Mouse (Mus musculus) midbrain, embryonic 11.5 days (tissue): ENCODE data around the gene Rhox1. TPM values are rescaled to one million over a fixed set of nuclear protein-coding genes. Genes with fewer than 3 reads are reported as not detected.
"Not testable (repeated sequence)": the region's sequence is repeated elsewhere in the genome, so short reads cannot be mapped to it uniquely, and the experiment has no call there.

ENCODE experiments used
- ATAC-seq: fragments of 200-750 bp; cut with Nextera tagmentation; 2 replicates; pipeline ENCODE4 v1.8.0; 2017; ENCODE audit warnings: moderate TSS enrichment, moderate library complexity; ENCODE audit not compliant: low FRiP score
- DNase-seq: peaks from one replicate; pipeline ENCODE4 v3.0.0; 2015; ENCODE audit warnings: low spot score; ENCODE audit errors: missing footprints
- H3K27ac ChIP-seq: fragments of 300-500 bp; sonication (generic); 2 replicates; pipeline ENCODE4 v1.5.1; 2014; ENCODE audit warnings: low read depth, low read length
- H3K27me3 ChIP-seq: fragments of 300-500 bp; sonication (generic); 2 replicates; pipeline ENCODE4 v1.6.1; 2014; ENCODE audit warnings: mild to moderate bottlenecking, low read length, moderate library complexity, mixed read lengths; ENCODE audit not compliant: control insufficient read depth, insufficient read depth
- H3K36me3 ChIP-seq: fragments of 300-500 bp; sonication (generic); 2 replicates; pipeline ENCODE4 v1.6.1; 2014; ENCODE audit warnings: mild to moderate bottlenecking, low read length, moderate library complexity, mixed read lengths; ENCODE audit not compliant: control insufficient read depth, insufficient read depth
- H3K4me1 ChIP-seq: fragments of 300-500 bp; sonication (generic); 2 replicates; pipeline ENCODE4 v1.6.1; 2014; ENCODE audit warnings: low read length; ENCODE audit not compliant: control insufficient read depth, insufficient read depth
- H3K4me2 ChIP-seq: fragments of 300-500 bp; sonication (generic); 2 replicates; pipeline ENCODE4 v1.6.1; 2014; ENCODE audit warnings: mild to moderate bottlenecking, moderate library complexity
- H3K4me3 ChIP-seq: fragments of 300-500 bp; sonication (generic); 2 replicates; pipeline ENCODE4 v1.5.1; 2014; ENCODE audit warnings: low read depth, low read length
- H3K9ac ChIP-seq: fragments of 300-500 bp; sonication (generic); 2 replicates; pipeline ENCODE4 v1.6.1; 2014; ENCODE audit warnings: low read length
- H3K9me3 ChIP-seq: fragments of 300-500 bp; sonication (generic); 2 replicates; pipeline ENCODE4 v1.6.1; 2016; ENCODE audit warnings: low read length; ENCODE audit not compliant: control insufficient read depth
- whole genome bisulfite sequencing: fragments of 180-500 bp; shearing (Covaris S2); extraction: QIAGEN DNeasy Blood & Tissue Kit; methylation state at CpG from one replicate; pipeline ENCODE4 v1.1.7; 2014; 5-methylcytosine and 5-hydroxymethylcytosine counted together
- polyA plus RNA-seq: library from polyadenylated mRNA; unstranded; fragments of >200 nt; fragmentation: Nextera tagmentation; extraction: Ambion mirVana; gene quantifications from 2 replicates; pipeline ENCODE4 v1.2.1, GENCODE M21; 2014

Rhox1 gene
- not detected in 2 replicates for polyA plus RNA-seq

- H3K27me3 ChIP-seq, H3K4me3 ChIP-seq, H3K4me2 ChIP-seq, H3K27ac ChIP-seq, H3K4me1 ChIP-seq, H3K9ac ChIP-seq, ATAC-seq, H3K36me3 ChIP-seq, H3K9me3 ChIP-seq, DNase-seq: not testable (repeated sequence)
- WGBS, result 68% methylated on average over 1 of the region's 1 CpGs
Measured at GRCm38 (mm10) chrX:37222158-37222557, at the start of gene Rhox1. Rhox1 (minus strand) TSS chrX:37222258.

- H3K9ac ChIP-seq, H3K9me3 ChIP-seq, DNase-seq, H3K27me3 ChIP-seq, H3K4me2 ChIP-seq, ATAC-seq, H3K27ac ChIP-seq, H3K4me1 ChIP-seq, H3K4me3 ChIP-seq, H3K36me3 ChIP-seq: not testable (repeated sequence)
- WGBS, result 98% methylated on average over 9 of the region's 19 CpGs
Measured at GRCm38 (mm10) chrX:37265038-37265437, 43.0 kb upstream of the Rhox1 start, which contains the start of gene Rhox4a. Rhox4a (plus strand) TSS chrX:37265338.

- not testable (repeated sequence) for ATAC-seq, H3K4me2 ChIP-seq, H3K9ac ChIP-seq, H3K27ac ChIP-seq, DNase-seq, H3K9me3 ChIP-seq, H3K36me3 ChIP-seq, H3K27me3 ChIP-seq, H3K4me3 ChIP-seq, H3K4me1 ChIP-seq
- WGBS, result 100% methylated on average over 1 of the region's 3 CpGs
Measured at GRCm38 (mm10) chrX:37249619-37250018, 27.6 kb upstream of the Rhox1 start, which contains the start of gene Rhox3a. Rhox3a (plus strand) TSS chrX:37249919.

- H3K27ac ChIP-seq, ATAC-seq, H3K36me3 ChIP-seq, H3K9me3 ChIP-seq, H3K4me3 ChIP-seq, H3K9ac ChIP-seq, DNase-seq, H3K4me2 ChIP-seq, H3K4me1 ChIP-seq, H3K27me3 ChIP-seq: not testable (repeated sequence)
- no CpG with 5 or more reads among the region's 9 CpGs for WGBS
Measured at GRCm38 (mm10) chrX:37244676-37245075, 22.6 kb upstream of the Rhox1 start, which contains the start of gene Rhox2a. Rhox2a (plus strand) TSS chrX:37244976.

GRCm38 (mm10) chrX:37210941-37211340 is 11.1 kb downstream of the Rhox1 start, which contains the start of gene Gm9:
Gm9 (minus strand) TSS chrX:37211041.
- Histone ChIP-seq H3K9ac (no peak within 1 kb of the TSS), H3K9me3 (no peaks in the 10 kb centered on the region), H3K36me3 (no peaks in the 10 kb centered on the region), H3K4me3 (no peak within 1 kb of the TSS), H3K27ac (no peak within 1 kb of the TSS), H3K4me1 (no peaks in the 10 kb centered on the region), H3K27me3 (no peaks in the 10 kb centered on the region), H3K4me2 (no peak within 1 kb of the TSS)
- ATAC-seq, result no peak
- WGBS, result 89% methylated on average over 10 of the region's 10 CpGs
- no peak for DNase-seq

- Histone ChIP-seq H3K27ac (no peak overlapping the region), H3K27me3 (no peaks in the 10 kb centered on the region), H3K4me1 (no peaks in the 10 kb centered on the region), H3K9me3 (no peaks in the 10 kb centered on the region), H3K36me3 (no peaks in the 10 kb centered on the region), H3K4me3 (no peak overlapping the region), H3K4me2 (no peak overlapping the region), H3K9ac (no peak overlapping the region)
- ATAC-seq (no peak), DNase-seq (no peak)
- 60% methylated on average over 8 of the region's 8 CpGs for WGBS
Measured at GRCm38 (mm10) chrX:37198676-37199075, 23.4 kb downstream of the Rhox1 start.

GRCm38 (mm10) chrX:37191744-37192379 is 30.2 kb downstream of the Rhox1 start:
- DNase-seq (no peak), ATAC-seq (peak; percentile 40)
- 25% methylated on average over 28 of the region's 28 CpGs for WGBS
- H3K9ac ChIP-seq, result peak overlapping the region; percentile 63
- no peaks in the 10 kb centered on the region for H3K9me3 ChIP-seq
- H3K27me3 ChIP-seq, result no peaks in the 10 kb centered on the region
- H3K36me3 ChIP-seq, result no peaks in the 10 kb centered on the region
- peak overlapping the region; percentile 50 for H3K4me3 ChIP-seq
- no peak overlapping the region for H3K27ac ChIP-seq
- peak overlapping the region; percentile 59 for H3K4me2 ChIP-seq
- H3K4me1 ChIP-seq, result no peaks in the 10 kb centered on the region

GRCm38 (mm10) chrX:37191105-37191743 is 30.8 kb downstream of the Rhox1 start, which contains the start of the genes Ndufa1 and Rnf113a1:
Ndufa1 (minus strand) TSS chrX:37191163.
Rnf113a1 (plus strand) TSS chrX:37191245.
- Histone ChIP-seq H3K27me3 (no peaks in the 10 kb centered on the region), H3K4me1 (no peaks in the 10 kb centered on the region), H3K36me3 (no peaks in the 10 kb centered on the region), H3K4me2 (peak within 1 kb of the TSS; percentile 59), H3K9me3 (no peaks in the 10 kb centered on the region), H3K27ac (no peak within 1 kb of the TSS), H3K4me3 (peak within 1 kb of the TSS; percentile 50), H3K9ac (peak within 1 kb of the TSS; percentile 63)
- DNase-seq, result peak; percentile 95
- ATAC-seq, result peak; percentile 89
- 13% methylated on average over 63 of the region's 63 CpGs for WGBS

- Histone ChIP-seq H3K36me3 (no peaks in the 10 kb centered on the region), H3K27ac (no peak overlapping the region), H3K4me2 (peak overlapping the region; percentile 59), H3K27me3 (no peaks in the 10 kb centered on the region), H3K4me1 (no peaks in the 10 kb centered on the region), H3K9me3 (no peaks in the 10 kb centered on the region), H3K9ac (peak overlapping the region; percentile 55), H3K4me3 (peak overlapping the region; percentile 50)
- 13% methylated on average over 20 of the region's 20 CpGs for WGBS
- DNase-seq (no peak), ATAC-seq (no peak; the same call in 1 of the 2 replicates)
Measured at GRCm38 (mm10) chrX:37190755-37191104, 31.3 kb downstream of the Rhox1 start.
